Mouse (Mus musculus): Measurements from ENCODE around the gene Sdr9c7. TPM values are rescaled to one million over a fixed set of nuclear protein-coding genes. Genes with fewer than 3 reads are reported as not detected.
"Not testable (repeated sequence)": the region's sequence is repeated elsewhere in the genome, so short reads cannot be mapped to it uniquely, and the experiment has no call there.

Gene Sdr9c7
- polyA plus RNA-seq, 1 experiment from 2014 or later: not detected

DNA sequence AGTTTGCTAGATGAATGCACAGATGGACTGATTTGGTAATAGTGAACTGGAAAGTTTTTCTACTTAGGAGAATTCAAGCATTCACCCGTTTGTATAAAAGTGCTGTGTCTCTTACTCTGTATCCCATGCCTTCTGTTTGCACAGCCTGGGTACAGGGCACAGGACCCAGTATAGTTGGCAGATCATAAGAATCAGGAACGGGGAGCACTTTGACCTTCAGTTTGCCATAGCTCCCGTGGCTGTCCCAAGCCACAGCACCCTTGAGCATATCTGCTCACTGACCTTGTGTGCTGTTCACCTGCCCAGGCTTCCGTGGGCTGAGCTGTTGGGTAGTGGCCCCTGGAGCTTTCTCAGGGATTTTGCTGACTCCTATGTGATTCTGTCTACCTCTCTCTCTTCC is 3.4 kb downstream of the Sdr9c7 start:
- H3K27me3 ChIP-seq (ENCODE audit: control insufficient read depth, insufficient read depth, low read length): no peaks in the 10 kb centered on the region
- H3K4me3 ChIP-seq (replicated peaks; ENCODE audit: low read depth, low read length): no peak overlapping the region
- WGBS: 83% methylated on average over 4 of the region's 4 CpGs
- no peaks in the 10 kb centered on the region for H3K4me1 ChIP-seq (ENCODE audit: control insufficient read depth, insufficient read depth, low read length)
- H3K27ac ChIP-seq (replicated peaks; ENCODE audit: low read depth, low read length): no peak overlapping the region
- ATAC-seq (ENCODE audit: low FRiP score, low TSS enrichment) (no peak), DNase-seq (no peak)
- H3K9me3 ChIP-seq (ENCODE audit: control insufficient read depth, low read length): no peaks in the 10 kb centered on the region
- H3K36me3 ChIP-seq (ENCODE audit: control insufficient read depth, insufficient read depth, low read length): no peaks in the 10 kb centered on the region
- H3K4me2 ChIP-seq (ENCODE audit: low read length): no peak overlapping the region
- H3K9ac ChIP-seq (replicated peaks; ENCODE audit: low read length): no peak overlapping the region

DNA sequence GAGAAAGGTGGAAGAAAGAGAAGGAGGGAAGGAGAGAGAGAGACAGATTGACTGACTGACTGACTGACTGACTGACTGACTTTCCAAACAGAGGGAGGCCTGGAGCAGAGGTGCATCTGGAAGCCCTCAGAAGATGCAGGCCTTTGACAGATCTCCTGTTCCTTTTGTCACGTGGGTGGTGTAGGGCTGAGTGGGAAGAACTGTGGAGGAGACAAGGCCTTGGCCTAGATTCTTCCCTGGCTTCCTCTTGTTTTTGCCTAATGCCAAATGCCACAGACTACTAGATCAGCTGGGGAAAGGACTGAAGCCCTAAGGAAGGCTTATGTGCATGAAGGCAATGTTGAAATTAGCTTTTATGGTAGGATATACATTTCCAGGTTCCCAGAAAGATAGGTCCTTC is 4.8 kb downstream of the Sdr9c7 start:
- Histone ChIP-seq H3K4me2 (ENCODE audit: low read length) (no peak overlapping the region), H3K27me3 (ENCODE audit: control insufficient read depth, insufficient read depth, low read length) (no peaks in the 10 kb centered on the region), H3K4me1 (ENCODE audit: control insufficient read depth, insufficient read depth, low read length) (no peaks in the 10 kb centered on the region), H3K27ac (replicated peaks; ENCODE audit: low read depth, low read length) (no peak overlapping the region), H3K4me3 (replicated peaks; ENCODE audit: low read depth, low read length) (no peak overlapping the region), H3K9me3 (ENCODE audit: control insufficient read depth, low read length) (no peaks in the 10 kb centered on the region), H3K36me3 (ENCODE audit: control insufficient read depth, insufficient read depth, low read length) (no peaks in the 10 kb centered on the region), H3K9ac (replicated peaks; ENCODE audit: low read length) (no peak overlapping the region)
- 66% methylated on average over 1 of the region's 1 CpGs for WGBS
- ATAC-seq (ENCODE audit: low FRiP score, low TSS enrichment): no peak
- DNase-seq: no peak

DNA sequence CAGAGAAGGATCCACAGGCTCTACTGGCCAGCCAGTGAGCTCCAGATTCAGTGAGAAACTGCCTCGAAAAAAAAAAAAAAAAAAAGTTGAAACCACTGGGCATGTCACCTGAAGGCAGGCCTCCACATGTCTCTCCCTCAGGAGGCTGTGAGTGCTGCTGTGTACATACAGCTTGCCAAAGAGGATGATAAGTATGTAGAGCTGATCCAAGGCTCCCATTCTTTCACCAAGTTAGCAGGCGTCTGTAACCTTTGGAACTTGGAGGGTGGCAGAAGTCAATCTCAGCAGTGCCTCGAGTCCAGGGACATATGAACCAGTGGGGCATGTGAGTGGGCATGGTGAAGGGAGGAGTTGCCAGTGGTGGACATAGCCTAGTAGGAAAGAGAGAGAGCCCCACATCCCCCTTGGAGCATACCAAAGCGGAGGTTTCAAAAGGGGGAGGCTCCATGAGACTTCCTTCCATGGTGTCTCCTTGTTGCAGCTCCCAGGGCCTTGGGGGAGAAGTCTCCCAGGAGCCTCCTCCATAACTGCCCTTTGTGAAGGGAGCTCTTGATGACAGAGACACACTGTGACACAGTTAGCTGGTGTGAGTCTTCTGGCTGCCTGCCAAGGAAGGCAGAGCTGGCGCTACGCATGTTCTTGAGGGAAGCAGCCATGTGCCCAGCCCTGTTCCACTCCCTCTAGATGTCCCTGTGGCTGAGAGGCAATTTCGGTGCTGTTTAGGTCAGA is 6.6 kb downstream of the Sdr9c7 start:
- peak; percentile 53 for DNase-seq
- ATAC-seq (ENCODE audit: low FRiP score, low TSS enrichment): no peak

DNA sequence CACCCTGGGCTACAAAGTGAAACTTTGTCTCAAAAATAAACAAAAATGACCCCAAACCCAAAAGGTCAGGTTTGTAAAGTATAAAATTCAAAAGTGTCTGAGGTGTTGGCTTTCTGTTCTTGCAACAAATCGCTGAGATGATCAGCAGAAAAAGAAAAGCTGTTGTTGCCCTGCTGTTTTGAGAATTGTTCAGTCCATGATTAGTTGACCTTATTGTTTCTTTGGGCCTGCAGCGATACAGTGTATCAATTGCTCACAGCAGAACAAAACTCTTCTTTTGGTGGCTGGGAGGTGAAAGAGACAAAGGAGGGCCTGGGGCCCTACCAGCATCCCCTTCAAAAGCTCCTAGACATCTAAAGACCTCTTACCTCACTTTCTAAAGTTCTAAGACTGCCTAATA is 7.8 kb downstream of the Sdr9c7 start:
- Histone ChIP-seq H3K4me1 (ENCODE audit: control insufficient read depth, insufficient read depth, low read length) (no peaks in the 10 kb centered on the region), H3K9ac (replicated peaks; ENCODE audit: low read length) (no peak overlapping the region), H3K27me3 (ENCODE audit: control insufficient read depth, insufficient read depth, low read length) (no peaks in the 10 kb centered on the region), H3K27ac (replicated peaks; ENCODE audit: low read depth, low read length) (no peak overlapping the region), H3K9me3 (ENCODE audit: control insufficient read depth, low read length) (no peaks in the 10 kb centered on the region), H3K4me3 (replicated peaks; ENCODE audit: low read depth, low read length) (no peak overlapping the region), H3K36me3 (ENCODE audit: control insufficient read depth, insufficient read depth, low read length) (no peaks in the 10 kb centered on the region), H3K4me2 (ENCODE audit: low read length) (no peak overlapping the region)
- DNase-seq (no peak), ATAC-seq (ENCODE audit: low FRiP score, low TSS enrichment) (no peak)
- 59% methylated on average over 2 of the region's 2 CpGs for WGBS

More for the DNA sequence above, 6.6 kb downstream of the Sdr9c7 start:
- Histone ChIP-seq H3K27me3 (ENCODE audit: control insufficient read depth, insufficient read depth, low read length) (no peaks in the 10 kb centered on the region), H3K4me1 (ENCODE audit: control insufficient read depth, insufficient read depth, low read length) (no peaks in the 10 kb centered on the region), H3K9ac (replicated peaks; ENCODE audit: low read length) (no peak overlapping the region), H3K36me3 (ENCODE audit: control insufficient read depth, insufficient read depth, low read length) (no peaks in the 10 kb centered on the region), H3K4me2 (ENCODE audit: low read length) (no peak overlapping the region), H3K27ac (replicated peaks; ENCODE audit: low read depth, low read length) (no peak overlapping the region), H3K9me3 (ENCODE audit: control insufficient read depth, low read length) (no peaks in the 10 kb centered on the region), H3K4me3 (replicated peaks; ENCODE audit: low read depth, low read length) (no peak overlapping the region)
- WGBS: 74% methylated on average over 7 of the region's 7 CpGs

DNA sequence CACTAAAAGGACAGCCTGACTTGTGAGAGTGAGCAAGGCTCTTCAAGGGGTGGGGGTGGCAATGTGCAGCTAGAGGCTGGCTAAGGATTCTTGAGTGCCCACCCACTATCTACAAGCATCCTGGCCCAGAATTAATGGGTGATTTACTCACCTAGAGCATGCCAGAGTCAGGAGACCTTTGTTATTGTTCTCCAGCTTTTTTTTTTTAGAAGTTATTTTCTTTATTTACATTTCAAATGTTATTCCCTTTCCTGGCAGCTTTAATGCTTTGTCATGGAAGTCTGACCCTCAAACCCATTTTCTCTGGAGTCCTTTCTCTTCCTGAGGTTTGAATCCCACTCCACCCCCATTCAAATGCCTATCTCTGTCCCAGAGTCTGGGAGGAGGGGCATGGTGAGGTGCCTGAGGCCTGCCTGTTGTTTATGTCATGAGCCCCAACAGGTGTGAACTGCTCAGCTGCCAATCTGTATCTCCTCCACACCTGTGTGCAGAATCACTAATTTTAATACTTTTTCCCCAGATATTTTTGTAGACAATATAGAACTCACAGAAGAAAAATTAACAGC is 9.2 kb downstream of the Sdr9c7 start:
- Histone ChIP-seq H3K4me3 (replicated peaks; ENCODE audit: low read depth, low read length) (no peak overlapping the region), H3K9me3 (ENCODE audit: control insufficient read depth, low read length) (no peaks in the 10 kb centered on the region), H3K27me3 (ENCODE audit: control insufficient read depth, insufficient read depth, low read length) (no peaks in the 10 kb centered on the region), H3K36me3 (ENCODE audit: control insufficient read depth, insufficient read depth, low read length) (no peaks in the 10 kb centered on the region), H3K4me1 (ENCODE audit: control insufficient read depth, insufficient read depth, low read length) (no peaks in the 10 kb centered on the region), H3K4me2 (ENCODE audit: low read length) (no peak overlapping the region), H3K27ac (replicated peaks; ENCODE audit: low read depth, low read length) (no peak overlapping the region), H3K9ac (replicated peaks; ENCODE audit: low read length) (no peak overlapping the region)
- no peak for DNase-seq
- no peak for ATAC-seq (ENCODE audit: low FRiP score, low TSS enrichment)

DNA sequence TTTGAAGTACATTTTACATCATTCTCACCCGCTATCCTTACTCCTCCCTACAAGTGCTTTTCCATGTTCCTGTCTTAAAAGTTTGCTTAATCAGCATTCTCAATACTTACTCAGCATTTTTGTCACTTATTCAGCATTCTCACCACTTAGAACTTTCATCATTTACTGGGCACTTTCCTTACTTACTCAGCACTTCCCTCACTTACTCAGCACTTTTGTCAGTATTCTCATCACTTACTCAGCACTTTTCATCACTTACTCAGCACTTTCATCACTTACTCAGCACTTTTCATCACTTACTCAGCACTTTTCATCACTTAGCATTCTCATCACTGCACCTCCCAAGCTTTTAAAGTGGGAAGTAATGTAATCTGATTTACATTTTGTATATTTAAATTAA is 17.3 kb downstream of the Sdr9c7 start:
- Histone ChIP-seq H3K4me1 (ENCODE audit: control insufficient read depth, insufficient read depth, low read length) (no peaks in the 10 kb centered on the region), H3K4me2 (ENCODE audit: low read length) (no peak overlapping the region), H3K27ac (replicated peaks; ENCODE audit: low read depth, low read length) (no peak overlapping the region), H3K27me3 (ENCODE audit: control insufficient read depth, insufficient read depth, low read length) (no peaks in the 10 kb centered on the region), H3K36me3 (ENCODE audit: control insufficient read depth, insufficient read depth, low read length) (no peaks in the 10 kb centered on the region), H3K4me3 (replicated peaks; ENCODE audit: low read depth, low read length) (no peak overlapping the region), H3K9me3 (ENCODE audit: control insufficient read depth, low read length) (no peaks in the 10 kb centered on the region), H3K9ac (replicated peaks; ENCODE audit: low read length) (no peak overlapping the region)
- ATAC-seq (ENCODE audit: low FRiP score, low TSS enrichment): no peak
- 88% methylated on average over 1 of the region's 1 CpGs for WGBS
- no peak for DNase-seq

DNA sequence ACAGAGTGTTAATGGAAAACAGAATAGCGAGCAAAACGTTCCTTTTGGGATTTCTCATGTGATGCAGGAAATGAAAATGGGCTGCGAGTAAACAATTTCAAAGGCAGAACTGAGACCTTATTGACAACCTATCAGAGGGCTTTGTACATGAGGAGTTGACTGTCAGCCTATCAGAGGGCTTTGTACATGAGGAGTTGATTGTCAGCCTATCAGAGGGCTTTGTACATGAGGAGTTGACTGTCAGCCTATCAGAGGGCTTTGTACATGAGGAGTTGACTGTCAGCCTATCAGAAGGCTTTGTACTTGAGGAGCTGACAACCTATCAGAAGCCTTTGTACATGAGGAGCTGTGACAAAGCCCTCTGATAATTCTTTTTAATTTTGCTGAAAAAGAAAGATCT is 18.9 kb downstream of the Sdr9c7 start:
- not testable (repeated sequence) for H3K9me3 ChIP-seq (ENCODE audit: control insufficient read depth, low read length); H3K27me3 ChIP-seq (ENCODE audit: control insufficient read depth, insufficient read depth, low read length); H3K9ac ChIP-seq (replicated peaks; ENCODE audit: low read length); ATAC-seq (ENCODE audit: low FRiP score, low TSS enrichment); H3K4me2 ChIP-seq (ENCODE audit: low read length); H3K4me1 ChIP-seq (ENCODE audit: control insufficient read depth, insufficient read depth, low read length); H3K36me3 ChIP-seq (ENCODE audit: control insufficient read depth, insufficient read depth, low read length); H3K4me3 ChIP-seq (replicated peaks; ENCODE audit: low read depth, low read length); DNase-seq; H3K27ac ChIP-seq (replicated peaks; ENCODE audit: low read depth, low read length)
- 91% methylated on average over 3 of the region's 3 CpGs for WGBS

DNA sequence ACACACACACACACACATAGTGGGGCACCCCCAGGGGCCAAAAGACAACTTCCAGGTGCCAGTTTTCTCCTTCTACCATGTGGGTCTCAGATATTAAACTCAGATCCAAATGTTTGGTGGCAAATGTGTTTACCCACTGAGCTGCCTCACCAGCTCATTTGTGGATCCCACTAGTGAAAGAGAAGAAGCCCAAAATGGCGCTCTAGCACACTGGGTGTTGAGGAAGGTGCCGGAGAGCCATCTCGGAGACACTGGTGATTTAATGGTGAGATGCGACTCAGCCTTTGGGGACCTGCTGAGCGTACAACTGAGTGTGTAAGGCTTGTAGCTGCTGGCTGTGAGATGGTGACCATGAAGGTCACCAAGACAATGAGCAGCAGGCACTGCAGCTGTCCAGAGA is 19.3 kb downstream of the Sdr9c7 start:
- Histone ChIP-seq H3K9ac (replicated peaks; ENCODE audit: low read length) (no peak overlapping the region), H3K27ac (replicated peaks; ENCODE audit: low read depth, low read length) (no peak overlapping the region), H3K4me3 (replicated peaks; ENCODE audit: low read depth, low read length) (no peak overlapping the region), H3K9me3 (ENCODE audit: control insufficient read depth, low read length) (no peaks in the 10 kb centered on the region), H3K4me2 (ENCODE audit: low read length) (no peak overlapping the region), H3K4me1 (ENCODE audit: control insufficient read depth, insufficient read depth, low read length) (no peaks in the 10 kb centered on the region), H3K36me3 (ENCODE audit: control insufficient read depth, insufficient read depth, low read length) (no peaks in the 10 kb centered on the region), H3K27me3 (ENCODE audit: control insufficient read depth, insufficient read depth, low read length) (no peaks in the 10 kb centered on the region)
- DNase-seq (no peak), ATAC-seq (ENCODE audit: low FRiP score, low TSS enrichment) (no peak)
- WGBS: 92% methylated on average over 5 of the region's 5 CpGs

DNA sequence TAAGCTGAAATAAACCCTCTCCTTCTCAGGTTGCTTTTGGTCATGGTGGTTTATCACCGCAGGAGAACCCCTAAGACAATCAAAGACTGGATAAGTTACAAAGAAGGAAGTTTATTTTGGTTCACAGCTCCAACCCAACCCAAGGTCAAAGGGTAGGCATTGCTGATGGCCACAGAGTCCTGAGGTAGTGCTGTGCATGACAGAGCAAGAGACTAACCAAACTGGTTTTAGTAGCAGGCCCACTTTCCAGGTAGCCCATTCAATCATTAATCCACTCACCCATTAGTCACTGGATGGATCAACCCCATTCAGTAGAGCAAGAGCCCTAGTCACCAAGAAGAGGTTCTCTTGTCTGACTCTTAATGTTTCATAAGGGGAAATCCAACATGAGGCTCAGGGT is 23.9 kb downstream of the Sdr9c7 start:
- Histone ChIP-seq H3K4me3 (replicated peaks; ENCODE audit: low read depth, low read length) (no peak overlapping the region), H3K27ac (replicated peaks; ENCODE audit: low read depth, low read length) (no peak overlapping the region), H3K9me3 (ENCODE audit: control insufficient read depth, low read length) (no peaks in the 10 kb centered on the region), H3K4me1 (ENCODE audit: control insufficient read depth, insufficient read depth, low read length) (no peaks in the 10 kb centered on the region), H3K9ac (replicated peaks; ENCODE audit: low read length) (no peak overlapping the region), H3K4me2 (ENCODE audit: low read length) (no peak overlapping the region), H3K36me3 (ENCODE audit: control insufficient read depth, insufficient read depth, low read length) (no peaks in the 10 kb centered on the region), H3K27me3 (ENCODE audit: control insufficient read depth, insufficient read depth, low read length) (no peaks in the 10 kb centered on the region)
- 96% methylated on average over 1 of the region's 1 CpGs for WGBS
- ATAC-seq (ENCODE audit: low FRiP score, low TSS enrichment): no peak
- no peak for DNase-seq

Data from midbrain, embryonic 14.5 days (tissue).